Mouse (Mus musculus): ENCODE results near the gene Nme9. TPM values are rescaled to one million over a fixed set of nuclear protein-coding genes. Genes with fewer than 3 reads are reported as not detected.

Nme9 gene
- polyA plus RNA-seq, 1 experiment from 2014 or later: not detected

DNA sequence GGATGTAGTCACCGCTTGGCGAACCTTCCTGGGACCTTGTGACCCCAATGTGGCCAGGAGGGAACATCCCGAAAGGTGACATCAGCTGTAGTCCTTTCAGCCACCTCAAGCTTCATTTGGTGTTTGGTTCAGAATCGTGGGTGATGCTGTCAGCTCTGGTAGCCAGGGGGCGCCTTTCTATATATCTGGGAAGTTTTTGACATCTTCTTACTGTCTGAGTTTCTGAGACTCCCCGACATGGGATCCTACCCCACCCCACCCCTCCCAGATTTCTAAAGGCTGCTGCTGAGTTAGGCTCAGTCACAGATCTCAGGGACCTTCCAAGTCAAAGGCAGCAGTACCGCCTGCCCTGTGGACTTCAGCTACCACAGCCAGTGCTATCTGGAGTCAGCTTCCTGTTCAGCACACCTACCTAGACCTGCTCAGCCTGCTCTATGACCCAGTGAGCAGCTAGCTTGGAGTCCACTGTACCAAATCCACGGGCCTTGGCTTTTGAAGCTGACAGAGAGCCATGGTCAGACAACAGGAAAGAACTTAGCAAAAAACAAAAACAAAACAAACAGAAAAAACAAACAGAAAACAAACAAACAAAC is 18.5 kb downstream of the Nme9 start:
- WGBS: 70% methylated on average over 8 of the region's 8 CpGs
- no peak overlapping the region for H3K4me3 ChIP-seq
- H3K27ac ChIP-seq (replicated peaks): no peak overlapping the region
- no peaks in the 10 kb centered on the region for H3K27me3 ChIP-seq (replicated peaks; ENCODE audit: low read depth, poor library complexity, severe bottlenecking)
- 0 out of 2 replicates have a peak, but pooled peaks cover 3% of the 10 kb centered on the region for H3K4me1 ChIP-seq
- H3K36me3 ChIP-seq (replicated peaks): peaks cover 7% of the 10 kb centered on the region
- H3K9me3 ChIP-seq: no peaks in the 10 kb centered on the region
- no peak for DNase-seq (ENCODE audit: low spot score)

DNA sequence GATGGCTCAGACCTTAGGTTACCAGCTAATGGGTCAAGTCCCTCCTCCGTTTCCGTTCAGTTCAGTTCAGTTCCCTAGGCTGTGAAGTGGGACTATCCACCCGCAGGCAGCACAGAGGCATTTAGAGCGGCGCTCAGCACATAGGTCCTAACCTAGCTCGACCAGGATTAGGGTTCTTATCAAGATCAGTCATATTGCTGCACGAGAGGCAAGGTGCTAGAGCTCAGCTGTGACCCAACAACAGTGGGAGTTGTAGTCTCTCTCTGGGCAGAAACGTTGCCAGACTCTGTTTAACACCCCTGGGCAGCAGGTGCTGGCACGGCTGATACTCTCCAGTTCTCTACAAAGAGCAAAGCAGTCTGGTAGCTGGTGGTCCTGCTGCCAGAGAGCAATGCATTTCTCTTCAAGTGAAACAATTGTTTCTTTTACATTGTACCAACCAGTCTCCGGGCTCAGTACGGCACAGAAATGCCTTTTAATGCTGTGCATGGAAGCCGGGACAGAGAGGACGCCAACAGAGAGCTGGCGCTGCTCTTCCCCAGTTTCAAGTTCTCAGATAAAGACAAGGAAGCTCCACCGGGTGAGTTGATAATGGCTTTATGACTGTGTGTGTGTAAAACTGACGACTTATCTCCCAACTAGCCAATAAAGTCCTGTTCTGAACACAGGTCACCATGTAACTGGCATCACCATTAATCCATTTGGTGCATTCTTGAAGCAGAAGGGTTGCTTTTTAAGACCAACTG is 19.2 kb downstream of the Nme9 start:
- peaks cover 14% of the 10 kb centered on the region for H3K36me3 ChIP-seq (replicated peaks)
- no peak overlapping the region for H3K27ac ChIP-seq (replicated peaks)
- no peak overlapping the region for H3K4me3 ChIP-seq
- 81% methylated on average over 16 of the region's 16 CpGs for WGBS
- no peaks in the 10 kb centered on the region for H3K9me3 ChIP-seq
- H3K4me1 ChIP-seq: 0 out of 2 replicates have a peak, but pooled peaks cover 3% of the 10 kb centered on the region
- no peak for DNase-seq (ENCODE audit: low spot score)
- no peaks in the 10 kb centered on the region for H3K27me3 ChIP-seq (replicated peaks; ENCODE audit: low read depth, poor library complexity, severe bottlenecking)

DNA sequence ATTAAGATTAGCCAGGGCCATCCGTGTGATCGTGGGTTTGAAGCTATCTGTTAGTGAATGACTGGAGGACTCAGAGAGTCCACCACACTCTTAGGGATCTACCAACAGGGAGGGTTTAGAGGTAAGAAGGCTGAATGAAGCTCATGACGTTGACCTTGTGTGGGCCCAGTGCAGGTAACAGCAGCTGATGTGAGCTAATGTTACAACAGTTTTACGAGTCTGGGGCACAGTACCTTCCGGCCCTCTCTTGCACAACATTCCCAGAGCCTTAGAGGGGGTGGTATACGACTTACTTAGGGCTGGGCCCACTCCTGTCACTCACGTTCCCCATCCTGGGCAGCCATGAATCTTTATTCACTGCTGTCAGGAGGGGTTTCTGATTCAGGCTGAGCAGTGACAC is 20.1 kb downstream of the Nme9 start:
- no peak overlapping the region for H3K4me3 ChIP-seq
- no peak for DNase-seq (ENCODE audit: low spot score)
- WGBS: 85% methylated on average over 7 of the region's 7 CpGs
- no peaks in the 10 kb centered on the region for H3K27me3 ChIP-seq (replicated peaks; ENCODE audit: low read depth, poor library complexity, severe bottlenecking)
- H3K9me3 ChIP-seq: no peaks in the 10 kb centered on the region
- H3K36me3 ChIP-seq (replicated peaks): peaks cover 22% of the 10 kb centered on the region
- H3K27ac ChIP-seq (replicated peaks): no peak overlapping the region
- H3K4me1 ChIP-seq: 0 out of 2 replicates have a peak, but pooled peaks cover 3% of the 10 kb centered on the region

DNA sequence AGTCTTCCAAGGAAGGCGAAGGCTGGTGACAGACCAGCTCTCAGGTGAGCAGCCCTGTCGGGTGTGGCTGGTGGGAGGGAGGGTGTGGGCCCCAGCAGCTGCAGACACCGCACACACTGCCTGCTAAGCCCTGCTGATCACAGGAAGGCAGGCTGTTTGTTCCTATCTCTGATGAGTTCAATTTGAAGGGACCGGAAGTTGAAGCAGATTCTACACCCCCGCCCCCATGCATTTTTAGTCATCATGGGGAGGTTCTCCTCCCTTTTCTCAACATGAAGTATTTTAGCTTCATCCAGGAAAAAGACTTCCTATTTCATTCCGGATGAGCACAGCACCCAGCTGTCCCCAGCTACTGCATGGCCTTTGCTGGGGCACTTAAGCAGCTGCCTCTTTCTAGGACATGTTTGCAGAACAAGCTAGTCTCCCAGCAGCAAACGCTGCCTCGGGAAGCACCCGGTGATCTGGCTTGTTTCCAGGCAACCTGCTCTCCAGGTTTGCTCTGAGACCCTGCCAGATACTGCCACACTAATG is 28.0 kb downstream of the Nme9 start:
- WGBS: 87% methylated on average over 9 of the region's 9 CpGs
- Histone ChIP-seq H3K4me1 (no peaks in the 10 kb centered on the region), H3K4me3 (no peak overlapping the region), H3K27me3 (replicated peaks; ENCODE audit: low read depth, poor library complexity, severe bottlenecking) (no peaks in the 10 kb centered on the region), H3K27ac (replicated peaks) (no peak overlapping the region), H3K9me3 (no peaks in the 10 kb centered on the region), H3K36me3 (replicated peaks) (peaks cover 76% of the 10 kb centered on the region)
- DNase-seq (ENCODE audit: low spot score): no peak

DNA sequence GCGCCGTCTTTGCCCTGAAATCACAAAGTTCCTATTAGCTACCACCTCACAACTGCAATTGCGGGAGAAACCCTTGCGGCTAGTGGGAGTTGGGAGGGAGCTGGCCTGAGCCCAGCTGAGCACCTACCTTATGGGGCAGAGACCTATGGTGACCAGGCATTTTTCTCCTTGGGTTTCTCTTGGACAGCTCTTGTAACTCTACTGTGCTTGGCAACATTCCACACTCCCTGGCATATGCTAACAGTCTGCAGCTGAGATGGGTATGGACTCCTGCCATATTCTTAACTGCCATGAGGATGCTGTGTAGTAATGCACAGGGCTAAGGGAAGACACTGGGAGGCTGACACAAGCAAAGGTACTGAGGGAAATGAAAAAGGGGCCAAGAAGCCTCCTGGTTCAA is 29.5 kb downstream of the Nme9 start:
- no peak overlapping the region for H3K4me3 ChIP-seq
- H3K9me3 ChIP-seq: no peaks in the 10 kb centered on the region
- peaks cover 76% of the 10 kb centered on the region for H3K36me3 ChIP-seq (replicated peaks)
- H3K27ac ChIP-seq (replicated peaks): no peak overlapping the region
- DNase-seq (ENCODE audit: low spot score): no peak
- no peaks in the 10 kb centered on the region for H3K4me1 ChIP-seq
- no peaks in the 10 kb centered on the region for H3K27me3 ChIP-seq (replicated peaks; ENCODE audit: low read depth, poor library complexity, severe bottlenecking)
- WGBS: 95% methylated on average over 4 of the region's 4 CpGs

DNA sequence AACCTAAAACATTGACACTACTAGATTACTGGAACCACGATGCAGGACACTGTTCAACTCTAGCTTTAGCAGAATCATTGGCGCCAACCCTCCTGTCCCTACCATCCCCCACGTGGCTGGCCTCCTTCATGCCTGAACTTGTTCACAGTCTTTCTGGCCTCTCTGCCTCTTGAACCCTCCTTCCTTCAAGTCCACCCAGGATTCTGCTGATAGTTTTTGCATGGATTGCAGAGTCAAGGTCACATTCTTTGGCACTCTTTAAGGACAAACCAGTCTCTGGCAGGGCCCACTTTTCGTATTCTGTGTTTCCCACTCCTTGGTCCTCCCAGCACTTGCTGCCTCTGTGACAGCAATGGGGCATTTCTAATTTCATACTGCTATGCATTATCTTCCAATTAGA is 31.9 kb downstream of the Nme9 start:
- peaks cover 90% of the 10 kb centered on the region for H3K36me3 ChIP-seq (replicated peaks)
- H3K9me3 ChIP-seq: no peaks in the 10 kb centered on the region
- WGBS: 91% methylated on average over 4 of the region's 4 CpGs
- no peaks in the 10 kb centered on the region for H3K4me1 ChIP-seq
- H3K4me3 ChIP-seq: no peak overlapping the region
- no peaks in the 10 kb centered on the region for H3K27me3 ChIP-seq (replicated peaks; ENCODE audit: low read depth, poor library complexity, severe bottlenecking)
- no peak overlapping the region for H3K27ac ChIP-seq (replicated peaks)
- no peak for DNase-seq (ENCODE audit: low spot score)

DNA sequence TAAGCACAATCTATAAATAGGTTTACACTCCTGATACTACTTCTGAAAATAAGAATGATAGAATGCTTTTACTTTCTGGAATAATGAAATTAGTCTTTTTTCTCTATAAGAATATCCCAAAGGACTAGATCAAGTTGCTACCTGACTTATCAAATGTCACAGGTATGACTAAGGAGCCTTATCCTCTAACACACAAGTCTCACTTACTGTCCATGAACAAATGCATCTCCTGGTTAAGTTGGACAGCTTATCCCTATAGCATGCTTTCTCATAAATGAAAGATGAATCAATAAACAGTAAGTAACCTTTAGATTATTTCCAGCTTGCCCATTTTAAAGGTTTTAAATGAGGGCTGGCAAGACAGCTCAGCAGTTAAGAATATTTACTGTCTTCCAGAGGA is 33.4 kb downstream of the Nme9 start:
- H3K4me3 ChIP-seq: no peak overlapping the region
- H3K36me3 ChIP-seq (replicated peaks): peaks cover 95% of the 10 kb centered on the region
- no peak overlapping the region for H3K27ac ChIP-seq (replicated peaks)

DNA sequence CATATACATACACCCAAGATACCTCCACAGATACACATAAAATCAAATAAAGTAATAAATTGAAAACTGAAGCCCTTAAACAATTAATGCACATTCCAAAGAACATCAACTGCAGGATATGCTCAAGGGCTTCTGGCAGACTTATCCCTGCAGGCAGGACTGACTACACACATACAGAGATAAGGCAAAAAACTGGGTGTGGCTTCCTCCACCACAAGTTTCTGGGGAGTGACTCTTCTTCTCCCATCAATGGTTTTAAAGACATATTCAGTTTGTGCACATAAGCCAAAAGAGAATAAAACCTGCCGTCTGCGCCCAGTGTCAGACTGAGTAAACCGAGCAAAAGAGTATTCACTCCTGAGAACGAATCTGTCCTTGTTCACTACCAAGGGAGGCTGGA is 33.9 kb downstream of the Nme9 start:
- Histone ChIP-seq H3K36me3 (replicated peaks) (peaks cover 100% of the 10 kb centered on the region), H3K27me3 (replicated peaks; ENCODE audit: low read depth, poor library complexity, severe bottlenecking) (no peaks in the 10 kb centered on the region), H3K9me3 (no peaks in the 10 kb centered on the region), H3K27ac (replicated peaks) (no peak overlapping the region), H3K4me3 (no peak overlapping the region), H3K4me1 (no peaks in the 10 kb centered on the region)
- no peak for DNase-seq (ENCODE audit: low spot score)
- 92% methylated on average over 4 of the region's 4 CpGs for WGBS

More for the DNA sequence above, 33.4 kb downstream of the Nme9 start:
- no peaks in the 10 kb centered on the region for H3K9me3 ChIP-seq
- H3K4me1 ChIP-seq: no peaks in the 10 kb centered on the region
- no peaks in the 10 kb centered on the region for H3K27me3 ChIP-seq (replicated peaks; ENCODE audit: low read depth, poor library complexity, severe bottlenecking)
- DNase-seq (ENCODE audit: low spot score): no peak

DNA sequence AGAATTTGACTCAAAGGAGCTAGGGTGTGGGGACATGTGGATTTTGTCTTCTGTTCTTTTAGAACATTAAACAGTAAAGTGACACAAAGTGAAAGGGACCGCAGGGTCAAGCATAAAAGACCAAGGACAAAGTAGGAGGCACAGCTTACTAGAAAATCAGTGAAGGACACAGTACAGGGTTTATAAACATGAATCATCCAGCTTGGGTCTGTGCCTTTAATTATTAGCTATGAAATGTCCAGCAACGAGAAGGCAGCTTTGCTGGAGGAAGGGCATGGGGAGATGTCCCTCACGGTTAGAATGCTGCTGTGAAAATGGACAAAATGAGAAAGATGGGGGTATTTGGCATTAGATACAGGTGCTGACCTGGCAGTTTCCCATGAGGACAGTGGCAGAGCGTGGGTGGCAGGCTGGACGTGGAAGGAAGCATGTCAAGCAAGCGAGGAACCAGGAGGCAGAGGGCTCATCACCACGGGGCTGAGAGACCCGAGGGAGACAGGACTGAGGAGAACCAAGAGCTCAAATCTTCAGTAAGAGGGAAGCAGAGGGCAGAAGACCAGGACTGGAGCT is 35.9 kb downstream of the Nme9 start:
- no peak for DNase-seq (ENCODE audit: low spot score)
- H3K9me3 ChIP-seq: no peaks in the 10 kb centered on the region
- peaks cover 86% of the 10 kb centered on the region for H3K36me3 ChIP-seq (replicated peaks)
- no peak overlapping the region for H3K4me3 ChIP-seq
- 89% methylated on average over 8 of the region's 8 CpGs for WGBS
- H3K4me1 ChIP-seq: no peaks in the 10 kb centered on the region
- no peaks in the 10 kb centered on the region for H3K27me3 ChIP-seq (replicated peaks; ENCODE audit: low read depth, poor library complexity, severe bottlenecking)
- H3K27ac ChIP-seq (replicated peaks): 0 out of 2 replicates have a peak overlapping the region, but pooled peaks have one; percentile 15

DNA sequence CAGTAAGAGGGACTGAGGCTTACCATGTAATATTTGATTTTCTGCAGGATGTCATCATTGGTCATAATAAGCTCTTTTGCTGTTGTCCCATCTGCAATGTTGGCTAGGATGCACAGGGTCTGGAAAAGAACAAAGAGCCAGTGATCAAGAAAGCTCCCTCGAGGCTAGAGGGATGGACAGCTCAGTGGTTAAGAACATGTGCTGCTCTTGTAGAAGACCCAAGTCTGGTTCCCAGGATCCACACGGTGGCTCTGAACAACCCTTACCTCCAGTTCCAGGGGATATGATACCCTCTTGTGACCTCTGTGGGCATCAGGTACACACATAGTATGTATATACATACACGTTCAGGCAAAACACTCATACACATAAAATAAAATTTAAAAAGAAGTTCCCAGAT is 36.6 kb downstream of the Nme9 start:
- no peaks in the 10 kb centered on the region for H3K27me3 ChIP-seq (replicated peaks; ENCODE audit: low read depth, poor library complexity, severe bottlenecking)
- no peaks in the 10 kb centered on the region for H3K4me1 ChIP-seq
- WGBS: 83% methylated on average over 3 of the region's 3 CpGs
- H3K9me3 ChIP-seq: no peaks in the 10 kb centered on the region
- no peak overlapping the region for H3K4me3 ChIP-seq
- no peak overlapping the region for H3K27ac ChIP-seq (replicated peaks)
- DNase-seq (ENCODE audit: low spot score): no peak
- H3K36me3 ChIP-seq (replicated peaks): peaks cover 86% of the 10 kb centered on the region

DNA sequence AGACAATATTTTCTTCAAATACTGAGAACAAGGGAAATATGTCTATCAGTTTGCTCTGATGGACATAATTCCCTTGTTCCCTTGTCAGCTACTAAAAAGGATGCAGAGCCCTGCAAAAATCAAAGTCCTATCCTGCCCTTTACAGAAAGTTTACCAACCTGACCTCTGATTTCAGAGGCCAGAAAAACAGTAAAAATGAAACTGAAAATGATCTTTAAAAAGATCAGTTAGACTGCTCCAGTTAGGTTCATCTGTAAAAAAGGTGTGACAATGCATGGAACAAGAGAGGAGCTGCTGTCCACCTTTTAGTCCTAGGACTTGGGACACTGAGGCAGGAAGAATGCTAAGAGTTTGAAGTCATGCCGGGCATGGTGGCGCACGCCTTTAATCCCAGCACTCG is 39.8 kb downstream of the Nme9 start:
- no peaks in the 10 kb centered on the region for H3K27me3 ChIP-seq (replicated peaks; ENCODE audit: low read depth, poor library complexity, severe bottlenecking)
- H3K4me3 ChIP-seq: no peak overlapping the region
- WGBS: 98% methylated on average over 4 of the region's 4 CpGs
- H3K36me3 ChIP-seq (replicated peaks): peaks cover 80% of the 10 kb centered on the region
- no peak overlapping the region for H3K27ac ChIP-seq (replicated peaks)
- DNase-seq (ENCODE audit: low spot score): no peak
- no peaks in the 10 kb centered on the region for H3K4me1 ChIP-seq
- no peaks in the 10 kb centered on the region for H3K9me3 ChIP-seq

DNA sequence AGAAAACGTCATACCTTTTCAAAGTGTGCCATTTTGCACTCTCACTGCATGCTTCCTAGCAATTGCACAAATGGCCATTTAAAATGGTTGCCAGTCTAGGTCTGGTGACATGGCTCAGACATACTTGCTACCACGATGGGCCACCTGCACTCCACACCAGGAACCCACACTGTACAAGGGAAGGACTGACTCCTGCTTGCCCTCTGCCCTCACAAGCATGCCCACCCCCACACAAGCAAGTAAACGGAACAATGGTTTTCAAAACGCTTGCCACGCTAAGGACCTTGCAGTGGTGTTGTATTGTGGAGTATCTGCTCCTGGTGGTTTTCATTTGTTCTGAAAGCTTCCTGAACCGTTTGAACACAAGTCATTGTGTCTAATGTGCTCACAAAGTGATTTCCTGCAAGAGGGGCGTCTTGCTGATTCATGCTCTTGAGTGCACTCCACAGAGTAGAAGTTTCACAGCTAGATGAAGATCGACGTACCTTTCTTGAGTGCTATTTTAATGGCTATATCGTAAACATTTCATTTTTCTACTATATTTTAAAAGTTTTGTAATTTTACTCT is 41.4 kb downstream of the Nme9 start:
- Histone ChIP-seq H3K9me3 (no peaks in the 10 kb centered on the region), H3K36me3 (replicated peaks) (peaks cover 79% of the 10 kb centered on the region), H3K4me3 (no peak overlapping the region), H3K4me1 (no peaks in the 10 kb centered on the region), H3K27me3 (replicated peaks; ENCODE audit: low read depth, poor library complexity, severe bottlenecking) (no peaks in the 10 kb centered on the region), H3K27ac (replicated peaks) (no peak overlapping the region)
- WGBS: 85% methylated on average over 10 of the region's 10 CpGs
- DNase-seq (ENCODE audit: low spot score): no peak
